Mouse (Mus musculus): ENCODE measurements around the gene Gm42372.

Gm42372 gene

DNA sequence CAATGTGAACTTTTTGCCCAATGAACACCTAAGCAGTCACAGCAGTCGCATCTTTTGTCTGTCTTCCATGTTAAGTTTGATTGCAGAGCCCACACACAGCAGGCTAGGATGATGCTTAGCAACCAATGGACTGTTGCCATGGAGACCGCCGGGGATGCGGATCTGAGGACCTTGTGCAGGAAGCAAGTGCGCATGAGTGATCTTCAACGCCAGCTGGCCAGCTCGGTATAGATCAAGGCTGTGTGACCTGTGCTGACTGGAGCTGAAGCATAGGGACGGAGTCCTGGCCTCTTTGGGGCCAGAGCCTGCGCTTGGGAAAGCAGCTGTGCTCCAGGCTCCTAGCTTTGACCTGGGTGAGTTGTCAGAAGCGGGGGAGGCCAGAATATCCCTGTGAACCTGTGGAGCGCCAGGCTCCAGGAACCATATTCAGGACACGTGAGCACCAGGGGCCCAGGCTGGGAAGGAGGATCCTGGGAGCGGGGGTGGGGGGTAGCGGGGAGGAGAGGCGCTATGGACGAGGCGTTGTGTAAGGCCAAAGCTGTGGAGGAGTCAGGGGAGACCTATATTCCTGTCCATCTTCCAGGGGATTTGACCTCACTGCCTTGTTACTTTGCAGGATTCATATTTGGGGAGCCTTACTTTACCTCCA is 23.2 kb upstream of the Gm42372 start, which contains the start of gene Pnmal1:
Pnmal1 (plus strand) TSS at position 141 of the 649 bp plus-strand sequence.
- in situ Hi-C loops (cut with MboI, MseI), result no loop called here

DNA sequence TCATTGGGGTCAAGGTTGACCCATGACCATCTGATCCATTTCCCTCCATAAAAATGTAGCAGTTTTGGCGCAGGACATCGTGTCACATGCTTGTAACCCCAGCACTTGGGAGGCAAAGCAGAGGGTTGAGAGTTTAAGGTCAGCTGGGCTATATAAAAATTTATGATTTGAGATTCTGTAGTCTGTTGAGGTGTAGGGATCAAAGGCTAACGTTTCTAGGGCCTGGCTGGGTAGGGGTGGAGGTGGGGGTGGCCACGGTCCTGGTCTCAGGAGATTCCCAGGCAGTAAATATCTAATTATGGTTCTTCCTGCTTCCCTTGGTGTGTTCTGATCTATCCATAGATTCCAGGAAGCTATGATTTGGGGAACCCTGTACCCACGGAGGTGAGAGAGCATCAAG is 21.2 kb upstream of the Gm42372 start:
- in situ Hi-C loops (cut with MboI, MseI), result no loop called here

DNA sequence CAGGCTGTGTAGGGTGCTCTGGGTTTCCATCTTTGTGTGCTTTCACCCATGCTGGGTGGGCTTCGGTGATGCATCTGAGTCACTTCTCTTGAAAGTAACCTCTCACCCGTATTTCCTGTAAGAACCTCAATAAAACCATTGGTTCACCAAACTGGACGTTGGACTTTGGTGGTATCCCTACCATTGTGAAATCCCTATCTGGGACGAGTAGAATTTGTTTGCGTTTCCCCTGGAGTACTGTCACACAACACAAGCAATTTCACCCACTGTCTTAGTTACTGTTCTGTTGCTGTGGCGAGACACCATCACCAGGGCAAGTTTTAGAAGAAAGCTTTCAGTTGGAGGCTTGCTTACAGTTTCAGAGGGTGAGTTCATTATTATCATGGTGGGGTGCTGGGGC is 14.5 kb upstream of the Gm42372 start:
- in situ Hi-C loops (cut with MboI, MseI), result no loop called here

DNA sequence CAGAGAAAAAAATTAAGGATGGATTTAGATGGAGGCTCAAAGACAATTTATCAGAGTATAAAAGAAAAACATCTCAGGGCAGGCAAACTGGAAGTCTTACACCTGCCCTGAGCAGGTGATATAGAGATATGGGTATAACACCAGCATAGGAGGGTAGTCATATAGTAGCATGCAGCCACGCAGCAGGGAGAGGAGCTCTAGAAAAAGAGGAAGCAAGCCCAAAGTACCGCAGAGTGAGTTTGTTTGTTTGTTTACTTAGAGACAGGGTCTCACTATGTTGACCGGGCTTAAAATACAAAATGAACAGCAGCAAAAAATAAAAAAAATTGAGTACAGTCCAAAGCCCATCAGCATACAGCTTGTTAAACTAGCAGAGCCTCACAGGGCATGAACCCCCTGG is 11.7 kb upstream of the Gm42372 start:
- in situ Hi-C loops (cut with MboI, MseI), result no loop called here

DNA sequence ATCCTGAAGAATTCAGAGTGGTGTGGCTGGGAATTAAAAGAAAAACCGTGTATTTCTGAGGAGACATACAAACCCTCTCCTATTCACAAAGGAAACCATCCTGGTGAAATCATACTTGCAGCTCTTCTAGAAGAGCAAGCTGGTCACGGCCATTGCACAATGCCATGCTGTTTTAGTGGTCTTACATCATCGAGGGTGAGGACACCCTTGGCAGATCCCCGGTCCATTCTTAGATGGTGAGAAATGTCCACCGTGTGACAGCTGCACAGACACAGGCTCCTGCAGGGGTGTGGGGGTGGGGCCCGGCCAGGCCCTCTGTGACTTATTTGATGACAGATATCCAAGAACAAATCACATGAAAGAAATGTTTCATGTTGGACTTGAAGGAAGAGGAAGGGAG is 8.9 kb upstream of the Gm42372 start:
- in situ Hi-C loops (cut with MboI, MseI), result no loop called here

DNA sequence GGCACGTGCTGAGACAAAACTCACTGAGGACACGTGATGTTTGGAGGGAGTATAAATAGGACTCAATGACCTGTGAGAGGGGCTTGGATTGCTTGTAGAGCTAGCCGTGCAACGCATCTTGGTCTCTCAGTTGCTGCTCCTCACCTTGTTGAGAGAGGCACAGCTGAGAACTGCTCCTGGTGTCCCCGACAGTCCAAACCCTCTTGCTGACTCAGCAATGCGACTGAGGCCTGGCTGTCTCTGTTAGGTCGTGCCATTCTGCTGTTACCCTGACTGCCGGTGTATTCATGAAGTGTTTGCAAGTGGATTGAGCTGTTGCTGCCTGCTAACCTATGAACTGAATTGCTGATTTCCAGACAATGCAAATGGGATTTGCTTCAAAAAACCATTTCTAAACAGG is 6.6 kb upstream of the Gm42372 start:
- in situ Hi-C loops (cut with MboI, MseI), result no loop called here

DNA sequence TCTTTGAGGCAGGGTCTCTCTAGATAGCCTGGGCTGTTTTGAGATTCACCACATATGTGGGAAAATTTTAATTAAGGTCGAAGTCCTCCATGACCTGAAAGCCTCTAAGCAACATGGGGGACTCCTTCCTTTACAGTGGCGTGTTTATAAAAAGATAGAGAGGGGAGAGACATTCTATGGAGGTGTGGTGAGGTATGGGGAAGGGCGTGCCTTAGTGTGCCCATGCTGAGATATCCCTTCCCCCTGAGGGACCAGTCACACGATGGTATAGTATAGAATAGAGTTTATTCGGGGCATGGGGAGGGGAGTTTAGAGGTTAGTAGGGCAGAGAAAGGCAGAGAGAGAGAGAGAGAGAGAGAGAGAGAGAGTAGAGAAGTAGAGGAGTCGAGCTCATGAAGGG is 4.7 kb upstream of the Gm42372 start:
- in situ Hi-C loops (cut with MboI, MseI), result no loop called here

DNA sequence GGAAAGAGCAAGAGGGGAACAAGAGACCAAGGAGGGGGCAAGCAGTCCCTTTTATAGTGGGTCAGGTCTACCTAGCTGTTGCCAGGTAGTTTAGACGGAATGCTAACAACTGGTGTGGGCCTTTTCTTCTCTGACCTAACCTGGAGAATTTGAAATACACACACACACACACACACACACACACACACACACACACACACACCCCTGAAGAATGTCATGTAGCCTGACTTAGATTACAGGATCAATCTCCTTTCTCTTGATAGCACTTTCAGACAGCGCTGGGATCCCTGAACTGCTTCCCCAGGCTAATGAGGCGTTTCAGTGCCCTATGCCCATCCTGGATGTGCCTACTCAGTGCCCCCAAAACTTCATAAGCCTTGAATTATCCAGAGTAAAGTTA is 4.3 kb upstream of the Gm42372 start:
- in situ Hi-C loops (cut with MboI, MseI), result no loop called here

DNA sequence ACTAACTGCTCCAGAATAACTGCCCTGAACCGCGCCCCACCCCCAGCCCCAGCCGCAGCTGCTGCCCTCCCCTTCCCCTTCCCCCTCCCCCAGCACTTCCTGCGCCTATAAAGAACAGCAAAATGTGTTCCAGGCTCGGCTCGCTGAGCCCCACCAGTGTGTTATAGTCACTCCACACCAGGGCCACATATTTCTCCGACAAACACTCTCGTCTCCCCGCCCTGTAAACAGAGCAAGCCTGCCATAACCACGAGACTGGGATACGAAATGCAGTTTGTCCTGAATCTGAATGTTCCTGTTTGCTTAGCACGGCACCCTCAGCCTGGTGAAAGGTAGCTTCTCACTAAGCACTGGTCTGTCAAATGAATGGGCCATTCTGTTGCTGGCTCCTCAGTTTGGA is 2.5 kb upstream of the Gm42372 start:
- in situ Hi-C loops (cut with MboI, MseI), result no loop called here

DNA sequence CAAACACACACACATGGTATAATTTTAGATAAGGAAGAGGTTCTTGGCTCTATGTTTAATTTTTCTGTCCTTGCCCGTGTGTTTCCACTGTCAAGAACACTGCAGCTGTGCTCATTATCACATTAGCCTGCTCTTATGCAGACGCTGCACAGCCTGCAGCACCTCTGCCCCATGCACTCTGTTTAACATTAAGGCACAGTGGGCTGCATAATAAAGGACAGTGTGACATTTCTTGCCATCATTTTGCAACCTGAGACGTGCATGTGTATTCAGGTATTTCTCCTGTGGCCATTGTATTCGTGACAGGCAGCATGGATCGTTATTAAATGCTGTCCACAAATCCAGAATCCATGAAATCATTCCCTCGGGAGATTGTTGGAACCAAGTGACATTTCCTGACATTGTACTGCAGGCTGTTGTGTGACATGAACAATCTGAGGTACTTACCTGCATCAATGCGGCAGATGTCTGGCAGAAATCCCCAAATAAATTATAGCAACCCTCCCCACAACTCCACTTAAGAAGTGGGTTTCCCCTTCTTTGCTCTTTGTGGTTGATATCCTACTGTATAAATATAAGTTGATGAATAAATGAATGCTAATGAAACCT is 4.8 kb downstream of the Gm42372 start:
- in situ Hi-C loops (cut with MboI, MseI), result no loop called here

DNA sequence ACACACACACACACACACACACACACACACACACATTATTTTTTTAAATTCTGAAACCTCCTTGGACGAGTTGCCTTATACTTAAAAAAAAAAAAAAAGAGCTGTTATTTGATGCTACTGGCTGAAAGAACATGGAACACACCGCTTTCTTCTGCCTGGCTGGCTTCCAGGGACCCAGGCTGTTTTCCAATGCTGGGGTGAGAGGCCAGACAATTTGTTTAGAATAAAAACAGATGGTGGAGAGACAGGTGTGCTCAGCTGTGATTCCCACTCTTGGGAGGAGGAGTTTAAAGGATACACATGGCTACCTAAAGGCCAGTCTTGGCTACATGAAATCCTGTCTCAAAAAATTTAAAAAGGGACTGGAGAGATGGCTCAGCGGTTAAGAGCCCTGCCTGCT is 5.5 kb downstream of the Gm42372 start:
- in situ Hi-C loops (cut with MboI, MseI), result no loop called here

DNA sequence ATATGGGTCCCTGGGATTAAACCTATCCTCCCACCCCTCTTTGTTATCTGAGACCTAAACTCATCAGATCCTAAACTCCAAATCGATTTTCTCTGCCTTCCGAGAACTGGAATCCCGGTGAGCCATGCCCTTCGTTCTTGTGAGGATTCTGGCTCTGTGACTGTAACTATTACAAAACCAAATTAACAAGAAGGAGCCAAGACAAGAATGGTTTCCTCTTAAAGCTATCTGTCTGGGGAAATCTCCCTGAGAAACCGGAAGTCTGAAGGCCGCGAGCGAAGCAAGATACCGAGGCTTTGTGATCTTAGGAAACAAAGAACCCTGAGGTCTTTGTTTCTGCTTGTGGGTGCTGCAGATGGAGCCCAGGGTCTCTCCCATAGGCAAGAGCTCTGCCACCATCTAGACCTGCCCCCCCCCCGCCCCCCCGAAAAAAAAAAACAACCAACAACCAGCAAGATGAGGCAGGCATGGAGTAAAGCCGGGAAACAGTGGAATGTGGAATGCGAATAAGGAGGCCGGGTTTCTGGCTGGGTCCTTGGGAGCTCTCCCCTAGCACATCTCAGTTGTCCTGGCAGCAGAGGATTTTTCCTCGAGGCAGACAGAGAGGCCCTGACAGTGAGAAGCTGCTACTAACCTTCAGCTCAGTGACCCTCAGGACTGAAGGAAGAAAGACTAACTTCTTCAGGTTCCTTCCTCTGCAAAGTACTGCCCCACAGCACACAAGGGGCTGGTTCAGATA is 7.3 kb downstream of the Gm42372 start:
- in situ Hi-C loops (cut with MboI, MseI), result no loop called here

DNA sequence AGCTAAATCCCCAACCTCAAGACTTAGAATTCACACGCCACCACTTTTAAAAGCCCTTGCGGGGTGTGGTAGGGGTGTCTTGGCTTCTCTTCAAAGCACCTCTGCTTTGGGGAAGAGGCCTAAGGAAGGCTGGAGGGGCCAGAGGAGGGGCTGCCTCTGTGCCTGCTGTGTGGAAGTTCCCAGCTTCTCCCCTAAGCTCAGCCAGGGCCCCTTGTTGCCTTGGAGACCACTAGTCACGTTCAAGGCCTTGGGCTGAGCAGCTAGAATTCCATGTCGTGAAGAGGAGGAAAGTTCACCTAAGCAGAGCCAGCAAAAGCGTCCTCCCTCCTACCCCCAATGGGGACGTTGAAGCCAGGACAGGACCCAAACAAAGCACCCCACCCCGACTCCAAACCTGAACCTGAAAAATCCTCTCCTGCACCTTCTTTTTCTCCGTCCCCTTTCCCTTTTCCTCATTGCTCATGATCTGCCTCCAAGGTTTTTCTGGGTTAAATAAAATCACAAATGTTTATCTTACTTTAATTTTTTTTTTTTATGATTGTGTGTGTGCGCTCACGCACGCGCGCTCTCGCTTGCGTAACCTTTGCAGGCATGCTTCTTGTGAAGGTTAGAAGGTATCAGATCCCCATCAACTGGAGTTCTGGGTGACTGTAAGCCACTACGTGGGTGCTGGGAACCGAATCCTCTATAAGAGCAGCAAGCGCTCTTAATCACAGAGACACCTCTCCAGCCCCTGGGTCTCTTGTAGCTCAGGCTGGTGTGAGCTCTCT is 9.0 kb downstream of the Gm42372 start:
- in situ Hi-C loops (cut with MboI, MseI), result no loop called here

DNA sequence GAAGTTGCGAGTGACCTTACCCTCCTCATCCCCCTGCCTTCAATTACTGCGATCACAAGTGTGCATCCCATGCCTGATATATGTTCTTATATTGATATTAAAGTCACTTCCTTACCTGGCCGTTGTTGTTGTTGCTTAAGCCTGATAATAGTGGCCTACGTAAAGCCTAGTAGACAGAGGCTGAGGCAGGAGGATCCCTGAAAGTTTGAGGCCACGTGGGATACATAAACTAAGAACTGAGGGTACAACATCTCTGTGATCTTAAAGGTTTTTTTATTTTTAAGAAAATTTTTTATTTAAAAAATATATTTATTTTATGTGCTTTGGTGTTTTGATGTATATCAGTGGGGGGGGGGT is 9.5 kb downstream of the Gm42372 start, which contains the start of gene Ccdc8:
Ccdc8 (plus strand) TSS at position 258 of the 357 bp plus-strand sequence.
- in situ Hi-C loops (cut with MboI, MseI), result no loop called here

DNA sequence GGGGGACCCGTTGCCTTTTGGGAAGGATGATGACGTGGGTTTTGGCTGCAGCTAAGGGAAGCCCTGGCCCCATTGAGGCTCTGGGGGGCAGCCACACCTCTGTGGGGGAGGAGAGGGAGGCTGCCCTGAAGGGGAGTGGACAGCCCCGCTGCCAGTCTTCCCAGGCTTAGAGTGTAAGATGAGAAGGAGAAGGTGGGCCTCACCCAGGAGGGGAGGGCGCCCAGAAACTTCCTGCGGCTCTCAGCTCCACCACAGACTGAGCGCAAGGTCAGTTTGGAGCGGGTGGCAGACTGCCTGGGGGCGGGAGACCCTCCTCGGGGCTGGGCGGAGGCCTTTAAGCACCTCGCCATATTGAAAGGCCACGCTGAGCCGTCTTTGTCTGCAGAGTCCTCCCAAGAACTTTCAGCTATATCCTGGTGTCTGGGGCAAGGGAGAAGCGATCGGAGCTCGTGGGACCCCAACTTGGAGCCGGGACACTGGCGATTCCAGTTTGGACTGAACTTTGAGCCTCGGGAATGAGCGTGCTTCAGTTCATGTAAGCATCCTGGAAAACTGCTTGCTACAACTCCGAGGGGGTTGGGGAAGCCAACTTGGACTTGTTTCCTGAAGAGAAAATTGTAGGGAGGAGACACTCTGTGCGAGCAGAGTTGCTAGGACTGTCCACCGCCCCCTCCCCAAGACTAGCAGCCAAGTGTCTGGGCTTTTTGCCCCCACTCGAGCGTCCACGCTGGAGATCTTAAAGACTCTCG is 10.9 kb downstream of the Gm42372 start:
- in situ Hi-C loops (cut with MboI, MseI), result no loop called here

DNA sequence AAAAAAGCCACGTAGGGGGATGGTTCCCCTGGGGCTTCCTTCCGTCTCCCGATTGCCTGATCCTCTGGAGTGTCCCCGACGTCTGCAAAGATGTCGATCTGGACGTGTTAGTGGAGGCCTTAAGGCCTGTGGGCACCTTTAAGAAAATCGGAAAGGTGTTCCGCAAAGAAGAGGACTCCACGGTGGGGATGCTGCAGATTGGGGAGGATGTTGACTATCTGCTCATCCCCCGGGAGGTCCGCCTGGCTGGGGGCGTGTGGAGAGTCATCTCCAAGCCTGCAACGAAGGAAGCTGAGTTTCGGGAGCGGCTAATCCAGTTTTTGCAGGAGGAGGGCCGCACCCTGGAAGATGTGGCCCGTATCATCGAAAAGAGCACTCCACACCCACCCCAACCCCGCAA is 11.5 kb downstream of the Gm42372 start:
- in situ Hi-C loops (cut with MboI, MseI), result no loop called here

DNA sequence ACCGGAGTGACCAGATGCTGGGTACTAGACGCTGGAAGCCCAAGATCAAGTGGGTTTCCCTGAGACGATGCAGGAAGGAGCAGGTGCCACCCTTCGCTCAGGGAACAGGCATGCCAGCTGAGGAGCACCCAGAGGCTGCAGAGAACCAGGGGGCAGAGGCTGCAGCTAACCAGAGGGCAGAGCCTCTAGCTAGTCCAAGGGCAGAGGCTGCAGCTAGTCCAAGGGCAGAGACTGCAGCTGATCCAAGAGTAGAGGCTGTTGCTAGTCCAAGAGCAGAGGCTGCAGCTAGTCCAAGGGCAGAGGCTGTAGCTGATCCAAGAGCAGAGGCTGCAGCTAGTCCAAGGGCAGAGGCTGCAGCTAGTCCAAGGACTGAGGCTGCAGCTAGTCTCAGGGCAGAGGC is 12.5 kb downstream of the Gm42372 start:
- in situ Hi-C loops (cut with MboI, MseI), result loop anchor here (5.0 kb wide), 1 partner anchor 43 kb away; no protein-coding TSS in a partner anchor

DNA sequence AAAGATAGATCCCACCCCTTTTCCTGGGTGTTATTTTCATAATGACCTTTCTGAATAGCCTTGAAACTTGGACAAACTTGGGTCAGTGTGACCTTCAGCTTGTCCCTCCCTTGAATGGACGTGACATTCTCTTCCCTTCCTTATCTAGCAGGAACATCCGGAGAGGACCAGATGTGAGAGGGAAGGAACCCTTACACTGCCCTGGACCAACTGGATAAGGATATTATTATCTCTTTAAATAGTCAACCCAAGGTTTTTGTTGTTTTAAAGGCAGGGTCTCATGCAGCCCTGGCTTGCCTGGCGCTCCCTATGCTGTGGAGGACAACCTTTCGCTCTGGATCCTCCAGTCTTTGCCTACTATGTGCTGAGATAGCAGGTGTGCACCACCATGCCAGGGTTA is 16.3 kb downstream of the Gm42372 start:
- in situ Hi-C loops (cut with MboI, MseI), result loop anchor here (5.0 kb wide), 1 partner anchor 47 kb away; no protein-coding TSS in a partner anchor

DNA sequence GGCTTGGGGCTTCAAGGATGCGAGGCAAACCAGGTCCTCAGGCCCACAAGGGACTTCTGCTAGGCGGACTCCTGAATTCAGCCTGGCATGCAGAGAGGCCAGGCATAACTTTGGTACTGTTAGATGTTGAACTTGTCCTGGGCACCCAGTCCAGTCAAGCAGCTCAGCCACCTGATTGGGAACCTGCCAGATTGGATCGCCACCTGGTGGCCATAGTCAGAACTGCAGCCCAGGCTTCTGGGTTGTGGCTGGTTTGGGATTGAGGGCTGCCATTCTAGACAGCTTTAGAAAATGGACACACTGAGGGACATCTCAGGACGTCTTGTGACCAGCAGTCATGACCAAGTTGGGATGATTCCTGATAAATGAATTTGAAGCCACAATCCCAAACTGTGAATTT is 16.8 kb downstream of the Gm42372 start:
- in situ Hi-C loops (cut with MboI, MseI), result loop anchor here (5.0 kb wide), 1 partner anchor 47 kb away; no protein-coding TSS in a partner anchor

DNA sequence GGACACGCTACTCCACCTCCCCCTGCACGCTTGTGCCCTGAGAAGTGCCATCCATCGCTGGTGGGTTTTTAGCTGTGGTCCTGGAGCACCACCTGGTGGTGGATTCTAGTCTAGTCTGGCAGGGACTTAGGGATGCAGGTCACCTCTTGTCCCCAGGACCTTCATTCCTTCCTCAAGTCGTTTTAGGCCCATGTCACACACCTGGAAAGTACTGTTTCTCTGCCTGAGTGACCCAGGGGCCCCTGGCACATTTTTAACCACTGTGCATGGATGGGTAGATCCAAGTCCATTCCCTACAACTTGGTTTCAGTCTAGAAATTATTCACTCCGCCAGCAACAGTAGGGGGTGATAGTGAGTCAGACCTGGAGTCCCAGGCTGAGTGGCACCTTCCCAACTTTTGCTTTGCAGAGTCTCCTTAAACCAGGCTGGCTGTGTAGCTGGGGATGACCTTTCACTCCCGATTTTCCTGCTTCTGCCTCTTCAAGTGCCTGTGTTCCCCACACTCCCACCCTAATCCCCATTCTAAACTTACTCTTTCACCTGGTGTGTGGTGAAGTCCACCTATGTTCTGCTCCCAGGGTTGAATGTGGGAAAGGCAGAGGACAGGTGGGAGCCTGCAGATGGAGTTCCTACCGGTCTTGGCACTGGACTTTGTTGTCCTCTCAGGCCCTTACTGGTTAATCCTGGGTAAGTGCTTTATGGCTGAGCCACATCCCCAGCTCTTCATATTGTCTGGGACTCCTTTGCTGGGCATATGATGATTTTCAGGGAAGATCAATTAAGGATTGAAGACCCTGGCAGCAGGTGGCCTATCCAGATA is 19.7 kb downstream of the Gm42372 start:
- in situ Hi-C loops (cut with MboI, MseI), result no loop called here
